ENCODE assay signal across 15 mouse cellular contexts in genomic region chr5:133080751-133081150, GRCm38 (mm10).
"Had no signal": no experiment of that assay in that cellular context is flagged by ENCODE, and none has a peak within 500 bp of the region (broad histone marks: within the 10 kb centered on the region; RNA-seq: fewer than 3 reads in every experiment).

No protein-coding gene starts in this region.

- H3K4me1 ChIP-seq: liver, embryonic 15.5 days; neural tube, embryonic 12.5 days had no signal

- H3K4me3 ChIP-seq: limb, embryonic 10.5 days; liver, embryonic 15.5 days; neural tube, embryonic 12.5 days had no signal

- H3K9ac ChIP-seq: liver, embryonic 15.5 days; neural tube, embryonic 12.5 days had no signal

- H3K27me3 ChIP-seq: liver, embryonic 15.5 days; neural tube, embryonic 12.5 days had no signal

- ATAC-seq: lung, postnatal 0 days had no signal

- H3K4me2 ChIP-seq: liver, embryonic 11.5 days; liver, embryonic 15.5 days; neural tube, embryonic 12.5 days had no signal

- H3K36me3 ChIP-seq: limb, embryonic 10.5 days; liver, embryonic 15.5 days; neural tube, embryonic 12.5 days had no signal

- H3K27ac ChIP-seq: limb, embryonic 10.5 days; liver, embryonic 15.5 days; neural tube, embryonic 12.5 days had no signal

- DNase-seq: kidney, adult 18-20 months; kidney, postnatal 10 days; kidney, postnatal 4 days; lung, adult 2 months; lung, postnatal 36 days; midbrain, embryonic 14.5 days; retina, postnatal 1 day; right cerebral cortex, postnatal 25 days; thymus, adult 2 months; thymus, postnatal 25 days had no signal

- H3K9me3 ChIP-seq: limb, embryonic 10.5 days; liver, embryonic 15.5 days; neural tube, embryonic 12.5 days had no signal
